Mouse (Mus musculus) liver, embryonic 15.5 days (tissue): ENCODE measurements around the gene Scml4. TPM values are rescaled to one million over a fixed set of nuclear protein-coding genes. Genes with fewer than 3 reads are reported as not detected.
A peak's percentile ranks its signal among the peaks of the same experiment; 100 is the strongest.

Experiments
- ATAC-seq: fragments of 200-750 bp; cut with Nextera tagmentation; 2 replicates; pipeline ENCODE4 v1.8.0; 2017; ENCODE audit warnings: moderate number of reproducible peaks, mild to moderate bottlenecking, moderate library complexity; ENCODE audit not compliant: insufficient read depth
- H3K27ac ChIP-seq: fragments of 300-500 bp; sonication (generic); replicated peaks from 2 replicates; pipeline ENCODE4 v1.5.1; 2015; ENCODE audit warnings: mild to moderate bottlenecking, inconsistent platforms
- H3K27me3 ChIP-seq: fragments of 300-500 bp; sonication (generic); 2 replicates; pipeline ENCODE4 v1.6.1; 2015; ENCODE audit warnings: mild to moderate bottlenecking, inconsistent platforms
- H3K36me3 ChIP-seq: fragments of 300-500 bp; sonication (generic); replicated peaks from 2 replicates; pipeline ENCODE4 v1.6.1; 2015; ENCODE audit warnings: moderate library complexity, mild to moderate bottlenecking, inconsistent platforms
- H3K4me1 ChIP-seq: fragments of 300-500 bp; sonication (generic); replicated peaks from 2 replicates; pipeline ENCODE4 v1.6.1; 2015; ENCODE audit warnings: inconsistent platforms
- H3K4me2 ChIP-seq: fragments of 300-500 bp; sonication (generic); 2 replicates; pipeline ENCODE4 v1.6.1; 2015; ENCODE audit warnings: moderate library complexity, mild to moderate bottlenecking, inconsistent platforms
- H3K4me3 ChIP-seq: fragments of 300-500 bp; sonication (generic); replicated peaks from 2 replicates; pipeline ENCODE4 v1.5.1; 2015; ENCODE audit warnings: mild to moderate bottlenecking, inconsistent platforms
- H3K9ac ChIP-seq: fragments of 300-500 bp; sonication (generic); 2 replicates; pipeline ENCODE4 v1.6.1; 2015; ENCODE audit warnings: moderate library complexity, mild to moderate bottlenecking, inconsistent platforms
- H3K9me3 ChIP-seq: fragments of 300-500 bp; sonication (generic); replicated peaks from 2 replicates; pipeline ENCODE4 v1.6.1; 2016; ENCODE audit warnings: inconsistent platforms
- WGBS: fragments of 180-500 bp; shearing (Covaris S2); methylation state at CpG from one replicate; pipeline ENCODE4 v1.1.7; 2015; ENCODE audit warnings: mixed read lengths; ENCODE audit not compliant: insufficient replicate concordance; 5-methylcytosine and 5-hydroxymethylcytosine counted together
- polyA plus RNA-seq: library from polyadenylated mRNA; unstranded; fragments of >200 nt; fragmentation: Nextera tagmentation; extraction: Ambion mirVana; gene quantifications from 2 replicates; pipeline ENCODE4 v1.2.1, GENCODE M21; 2015

The Scml4 gene
- polyA plus RNA-seq, 1 experiment from 2014 or later: 0.32 TPM

DNA sequence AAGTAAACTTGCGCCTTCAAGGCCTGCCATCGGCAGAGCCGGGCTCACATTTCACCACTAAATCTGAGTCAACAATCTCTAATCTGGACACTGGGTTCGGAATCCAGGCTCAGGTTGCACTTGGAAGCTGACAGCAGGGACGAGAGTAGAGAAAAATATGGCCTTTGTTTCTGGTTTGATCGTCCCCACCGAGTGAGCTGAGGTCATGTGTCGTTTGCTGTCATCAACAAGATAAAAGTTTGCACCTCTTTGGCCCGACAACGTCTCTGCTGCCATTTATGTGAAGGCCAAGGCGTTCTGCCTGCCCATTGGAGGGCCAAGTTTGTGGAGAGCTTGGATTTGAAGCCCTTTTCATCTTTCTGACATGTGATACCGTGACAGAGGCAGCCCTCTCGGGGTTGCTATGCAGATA lies 135.3 kb downstream of the Scml4 start:
- H3K27ac ChIP-seq: no peak overlapping the region
- H3K4me2 ChIP-seq: no peak overlapping the region
- no peaks in the 10 kb centered on the region for H3K36me3 ChIP-seq
- H3K9me3 ChIP-seq: no peaks in the 10 kb centered on the region
- 50% methylated on average over 13 of the region's 13 CpGs for WGBS
- no peaks in the 10 kb centered on the region for H3K4me1 ChIP-seq
- H3K4me3 ChIP-seq: no peak overlapping the region
- no peak overlapping the region for H3K9ac ChIP-seq
- no peak for ATAC-seq
- H3K27me3 ChIP-seq: peaks cover 36% of the 10 kb centered on the region

DNA sequence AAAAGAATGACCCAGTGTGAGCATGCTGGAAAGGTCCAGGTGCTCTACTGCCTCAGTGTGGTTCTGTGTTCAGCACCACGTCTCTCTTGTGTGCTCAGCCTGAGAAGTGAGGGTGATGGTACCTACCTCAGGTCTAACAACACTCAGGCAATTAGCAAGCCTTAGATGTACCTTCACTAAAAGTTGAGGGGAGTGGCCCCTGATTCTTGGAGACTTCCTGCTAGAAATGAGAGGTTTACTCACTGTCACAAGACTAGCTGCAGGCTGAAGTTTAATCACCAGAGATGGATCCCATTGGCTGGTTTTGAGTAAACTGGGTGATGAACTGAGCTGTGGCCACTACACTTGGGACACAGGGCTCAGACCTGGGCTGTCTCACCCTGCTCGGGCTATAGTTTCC lies 137.1 kb downstream of the Scml4 start:
- no peak for ATAC-seq
- H3K9me3 ChIP-seq: no peaks in the 10 kb centered on the region
- H3K36me3 ChIP-seq: no peaks in the 10 kb centered on the region
- H3K27ac ChIP-seq: no peak overlapping the region
- no peak overlapping the region for H3K4me2 ChIP-seq
- 57% methylated on average over 2 of the region's 2 CpGs for WGBS
- H3K4me3 ChIP-seq: no peak overlapping the region
- no peak overlapping the region for H3K9ac ChIP-seq
- H3K4me1 ChIP-seq: 0 out of 2 replicates have a peak, but pooled peaks cover 3% of the 10 kb centered on the region
- peaks cover 34% of the 10 kb centered on the region for H3K27me3 ChIP-seq

DNA sequence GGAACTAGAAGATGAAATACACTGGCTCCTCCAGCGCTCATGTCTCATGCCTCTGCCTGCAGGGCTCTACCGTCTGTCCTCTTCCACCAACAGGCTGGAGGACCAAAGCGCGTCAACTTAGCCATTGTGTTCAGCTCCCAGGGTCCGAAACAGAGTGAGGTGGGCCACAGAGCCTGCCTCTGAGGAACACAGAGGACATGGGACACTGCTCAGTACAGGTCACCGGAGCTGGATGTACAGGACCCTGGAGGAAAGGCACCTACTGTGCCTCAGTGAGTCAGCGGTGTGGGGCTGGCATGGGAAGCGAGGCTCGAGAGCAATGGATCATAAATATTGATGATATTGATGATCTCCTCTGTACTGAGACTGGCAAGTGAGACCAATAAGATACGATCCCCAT lies 139.2 kb downstream of the Scml4 start:
- Histone ChIP-seq H3K9me3 (no peaks in the 10 kb centered on the region), H3K27me3 (peaks cover 40% of the 10 kb centered on the region), H3K27ac (no peak overlapping the region), H3K9ac (no peak overlapping the region), H3K4me3 (no peak overlapping the region), H3K36me3 (no peaks in the 10 kb centered on the region), H3K4me1 (0 out of 2 replicates have a peak, but pooled peaks cover 4% of the 10 kb centered on the region), H3K4me2 (no peak overlapping the region)
- no peak for ATAC-seq
- 80% methylated on average over 10 of the region's 10 CpGs for WGBS

DNA sequence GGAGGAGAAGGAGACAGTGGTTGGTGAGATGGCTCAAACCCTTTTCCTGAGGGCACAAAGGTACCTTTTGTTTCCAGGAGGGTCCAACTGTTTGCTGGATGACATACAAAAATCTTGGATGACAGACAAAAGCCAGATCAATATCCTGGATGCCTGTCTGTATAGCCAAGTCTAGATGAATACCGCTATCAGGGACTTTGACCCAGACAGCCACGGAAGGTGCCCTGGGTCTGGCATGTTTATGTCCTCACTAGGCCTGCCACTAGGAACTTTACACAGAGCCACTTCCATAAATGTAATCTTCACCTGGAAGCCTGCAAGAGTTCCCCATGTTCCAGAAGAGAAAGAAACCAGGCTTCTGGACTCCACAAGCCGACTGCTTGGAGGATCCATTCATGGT lies 141.3 kb downstream of the Scml4 start:
- no peak overlapping the region for H3K4me3 ChIP-seq
- H3K36me3 ChIP-seq: no peaks in the 10 kb centered on the region
- no peak overlapping the region for H3K9ac ChIP-seq
- H3K27me3 ChIP-seq: peaks cover 32% of the 10 kb centered on the region
- no peak overlapping the region for H3K4me2 ChIP-seq
- H3K9me3 ChIP-seq: no peaks in the 10 kb centered on the region
- no peak for ATAC-seq
- 0 out of 2 replicates have a peak, but pooled peaks cover 4% of the 10 kb centered on the region for H3K4me1 ChIP-seq
- 61% methylated on average over 3 of the region's 3 CpGs for WGBS
- no peak overlapping the region for H3K27ac ChIP-seq

DNA sequence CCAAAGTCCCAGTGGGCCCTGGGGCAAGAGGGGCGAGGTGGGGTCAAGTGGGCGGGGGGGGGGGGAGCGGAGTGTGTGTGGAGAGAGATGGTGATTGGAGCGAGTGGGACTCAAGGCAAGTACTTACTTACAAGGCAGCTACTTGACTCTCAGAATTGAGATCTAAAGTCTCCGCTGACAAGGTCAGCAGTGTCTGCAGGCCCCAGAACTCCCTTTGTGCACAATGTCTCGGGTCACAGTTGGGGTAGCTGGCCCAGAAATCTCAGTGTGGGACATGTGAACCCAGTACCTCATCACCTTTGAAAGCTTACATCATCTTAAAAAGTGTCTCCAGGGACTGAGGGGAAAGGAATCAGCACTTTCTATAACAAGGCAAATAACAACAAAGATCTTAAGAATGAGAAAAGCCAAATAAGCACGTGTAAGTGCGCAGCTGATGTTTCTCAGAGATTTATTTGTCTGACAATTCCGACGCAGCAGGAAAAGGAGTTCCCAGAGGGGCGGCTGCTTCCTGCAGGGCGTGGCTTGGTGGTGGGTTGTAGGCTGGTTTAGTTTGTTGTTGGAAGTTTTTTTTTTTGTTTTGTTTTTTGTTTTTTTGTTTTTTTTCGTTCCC lies 142.0 kb downstream of the Scml4 start:
- Histone ChIP-seq H3K9me3 (no peaks in the 10 kb centered on the region), H3K9ac (no peak overlapping the region), H3K27me3 (peaks cover 32% of the 10 kb centered on the region), H3K36me3 (no peaks in the 10 kb centered on the region), H3K4me1 (0 out of 2 replicates have a peak, but pooled peaks cover 4% of the 10 kb centered on the region), H3K4me3 (peak overlapping the region; percentile 22; the same call in 1 of the 2 replicates), H3K4me2 (peak overlapping the region; percentile 60), H3K27ac (no peak overlapping the region)
- no peak for ATAC-seq
- 20% methylated on average over 13 of the region's 13 CpGs for WGBS

DNA sequence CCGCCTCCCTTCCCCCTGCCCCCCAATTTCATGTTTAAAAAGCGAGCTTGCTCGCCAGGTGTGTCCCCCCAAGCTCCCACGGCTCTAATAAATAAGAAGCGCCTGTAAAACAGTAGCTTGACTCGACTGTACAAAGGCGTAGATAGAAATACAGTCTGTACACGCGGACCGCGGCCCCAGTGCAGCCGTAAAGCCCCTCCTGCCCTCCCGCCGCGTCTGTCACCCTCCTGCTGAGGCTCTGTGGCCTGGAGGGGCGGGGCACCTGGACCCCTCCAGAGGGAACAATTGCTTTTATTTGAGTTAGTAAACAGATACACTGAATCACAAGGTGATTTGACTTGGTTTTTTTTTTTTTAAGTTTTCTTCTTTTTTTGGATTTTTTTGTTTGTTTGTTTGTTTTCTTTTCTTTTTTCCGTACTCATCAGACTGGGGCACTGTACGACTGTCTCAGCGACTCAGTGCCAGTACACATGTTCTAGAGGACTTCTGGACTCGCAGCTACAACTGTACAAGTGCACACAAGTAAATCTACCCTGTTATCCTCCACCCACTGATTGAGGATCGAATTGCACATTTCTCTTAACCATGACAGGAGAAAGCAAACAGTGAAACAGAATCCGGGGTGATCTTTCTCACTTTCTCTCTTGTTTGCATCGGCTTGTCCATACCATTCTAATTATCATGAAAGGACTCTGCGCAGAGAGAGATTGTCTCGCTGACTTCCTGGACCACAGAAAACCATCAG lies 142.7 kb downstream of the Scml4 start:
- Histone ChIP-seq H3K4me1 (0 out of 2 replicates have a peak, but pooled peaks cover 4% of the 10 kb centered on the region), H3K27ac (no peak overlapping the region), H3K4me3 (peak overlapping the region; percentile 22; the same call in 1 of the 2 replicates), H3K4me2 (peak overlapping the region; percentile 60), H3K9ac (no peak overlapping the region), H3K36me3 (no peaks in the 10 kb centered on the region), H3K27me3 (peaks cover 32% of the 10 kb centered on the region), H3K9me3 (no peaks in the 10 kb centered on the region)
- 9% methylated on average over 25 of the region's 25 CpGs for WGBS
- ATAC-seq: no peak

DNA sequence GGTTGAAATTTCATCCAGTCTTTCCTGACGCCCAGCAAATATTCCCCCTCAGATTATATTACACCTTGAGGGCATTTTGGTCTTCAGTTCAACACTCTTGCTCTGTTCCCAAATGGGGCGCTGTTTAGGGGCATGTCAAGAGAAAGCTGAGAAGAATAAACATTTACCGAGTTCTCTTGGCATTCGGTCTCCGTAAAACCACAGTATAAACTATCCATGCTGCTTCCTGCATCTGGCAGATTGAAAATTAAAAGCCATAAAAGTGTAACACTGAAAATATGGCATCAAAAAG lies 143.2 kb downstream of the Scml4 start:
- Histone ChIP-seq H3K27me3 (peaks cover 35% of the 10 kb centered on the region), H3K4me2 (peak overlapping the region; percentile 60; the same call in 1 of the 2 replicates), H3K4me3 (no peak overlapping the region), H3K4me1 (0 out of 2 replicates have a peak, but pooled peaks cover 4% of the 10 kb centered on the region), H3K9ac (no peak overlapping the region), H3K9me3 (no peaks in the 10 kb centered on the region), H3K36me3 (no peaks in the 10 kb centered on the region), H3K27ac (no peak overlapping the region)
- ATAC-seq: no peak
- 46% methylated on average over 5 of the region's 5 CpGs for WGBS

DNA sequence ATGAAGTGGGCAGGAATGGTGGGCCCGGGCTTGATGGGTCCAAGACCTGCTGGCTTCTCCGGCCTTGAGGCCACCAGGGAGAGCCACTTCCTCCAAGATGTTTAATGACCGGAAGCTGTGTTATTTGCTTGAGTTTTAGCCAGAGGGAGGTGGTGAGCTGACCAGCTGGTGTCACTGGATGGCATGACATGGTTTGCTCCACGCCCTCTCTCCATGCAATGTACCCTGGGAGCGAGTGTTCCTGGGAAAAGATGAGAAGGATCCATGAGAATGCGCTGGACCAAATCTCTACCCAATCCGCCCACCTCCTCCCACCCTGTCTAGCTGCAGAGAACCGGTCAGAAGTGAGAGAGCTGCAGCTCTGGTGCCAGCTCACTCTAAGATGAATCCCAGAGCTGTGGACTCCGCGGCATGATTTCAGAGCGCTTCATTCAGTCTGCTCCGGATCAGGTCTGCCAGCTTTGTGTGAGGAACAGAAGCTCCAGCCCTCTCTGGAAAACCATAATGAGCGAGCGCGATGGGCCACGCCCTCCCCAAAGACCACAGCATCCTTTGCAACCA lies 144.1 kb downstream of the Scml4 start:
- 67% methylated on average over 16 of the region's 16 CpGs for WGBS
- no peak overlapping the region for H3K9ac ChIP-seq
- H3K27ac ChIP-seq: no peak overlapping the region
- peaks cover 37% of the 10 kb centered on the region for H3K27me3 ChIP-seq
- no peaks in the 10 kb centered on the region for H3K9me3 ChIP-seq
- ATAC-seq: no peak
- no peak overlapping the region for H3K4me3 ChIP-seq
- 0 out of 2 replicates have a peak, but pooled peaks cover 4% of the 10 kb centered on the region for H3K4me1 ChIP-seq
- H3K36me3 ChIP-seq: no peaks in the 10 kb centered on the region
- H3K4me2 ChIP-seq: no peak overlapping the region

DNA sequence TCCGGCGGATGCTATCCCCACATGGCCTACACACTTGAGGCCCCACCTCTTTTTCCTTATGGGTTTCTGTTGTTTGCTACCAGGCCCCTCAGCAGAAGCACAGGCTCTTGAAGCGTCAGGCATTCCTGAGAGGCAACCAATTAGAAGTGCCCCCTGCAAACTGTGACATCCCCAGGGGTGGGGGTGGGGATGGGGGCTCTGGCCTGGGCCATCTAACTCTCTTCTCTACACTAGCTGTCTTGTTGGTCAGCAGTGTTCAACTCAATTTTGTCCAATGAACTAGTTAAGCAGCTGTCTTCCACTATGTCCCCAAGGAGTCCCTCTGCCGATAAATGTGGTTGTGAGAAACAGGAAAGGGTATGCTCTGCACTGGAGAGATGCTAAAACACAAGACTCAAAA lies 144.9 kb downstream of the Scml4 start:
- Histone ChIP-seq H3K27me3 (peaks cover 37% of the 10 kb centered on the region), H3K9me3 (no peaks in the 10 kb centered on the region), H3K4me3 (no peak overlapping the region), H3K27ac (no peak overlapping the region), H3K4me1 (0 out of 2 replicates have a peak, but pooled peaks cover 4% of the 10 kb centered on the region), H3K9ac (no peak overlapping the region), H3K36me3 (no peaks in the 10 kb centered on the region), H3K4me2 (no peak overlapping the region)
- 52% methylated on average over 4 of the region's 4 CpGs for WGBS
- ATAC-seq: no peak

DNA sequence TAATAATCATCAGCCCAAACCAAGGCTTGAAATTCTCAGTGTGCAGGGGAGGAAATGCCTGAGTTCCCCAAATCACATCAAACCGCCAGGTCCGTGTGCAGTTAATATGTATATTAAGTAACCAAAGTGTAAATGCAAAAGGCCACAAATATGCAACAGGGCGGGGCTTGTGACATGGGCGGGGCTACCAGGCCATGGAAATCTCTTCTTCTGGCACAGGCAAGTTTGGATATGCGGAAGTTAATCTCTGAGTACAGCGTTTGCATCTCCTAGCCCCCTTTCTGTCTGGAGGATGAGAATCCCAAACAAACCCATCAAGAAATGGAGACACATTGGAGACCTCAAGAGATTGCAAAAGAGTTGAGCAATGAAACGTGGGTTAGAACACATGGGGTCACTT lies 145.5 kb downstream of the Scml4 start:
- H3K27me3 ChIP-seq: peaks cover 37% of the 10 kb centered on the region
- 0 out of 2 replicates have a peak, but pooled peaks cover 4% of the 10 kb centered on the region for H3K4me1 ChIP-seq
- H3K4me3 ChIP-seq: no peak overlapping the region
- H3K4me2 ChIP-seq: no peak overlapping the region
- no peak overlapping the region for H3K27ac ChIP-seq
- no peak overlapping the region for H3K9ac ChIP-seq
- ATAC-seq: no peak
- 57% methylated on average over 7 of the region's 7 CpGs for WGBS
- no peaks in the 10 kb centered on the region for H3K36me3 ChIP-seq
- no peaks in the 10 kb centered on the region for H3K9me3 ChIP-seq

DNA sequence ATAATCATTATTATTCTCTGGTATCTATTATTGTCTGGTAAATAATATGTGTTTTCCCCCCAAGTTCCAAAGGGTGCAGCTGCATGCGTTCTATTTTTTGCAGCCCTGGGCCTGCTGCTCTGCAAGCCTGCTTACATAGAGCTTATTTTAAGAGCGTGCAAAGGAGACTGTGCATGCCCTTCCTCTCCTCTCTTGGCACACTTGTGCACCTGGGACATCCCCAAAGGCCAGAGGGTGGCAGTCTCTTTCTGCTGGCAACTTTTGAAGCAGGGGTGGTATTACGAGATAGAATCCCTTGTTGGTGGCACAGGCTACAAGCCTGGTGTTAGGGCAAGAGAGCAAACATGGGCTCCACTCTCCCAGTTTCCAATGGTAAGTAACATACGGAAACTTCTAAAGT lies 146.4 kb downstream of the Scml4 start:
- WGBS: 61% methylated on average over 4 of the region's 4 CpGs
- H3K9ac ChIP-seq: no peak overlapping the region

More for the DNA sequence above, 146.4 kb downstream of the Scml4 start:
- ATAC-seq: no peak
- Histone ChIP-seq H3K9me3 (no peaks in the 10 kb centered on the region), H3K4me3 (no peak overlapping the region), H3K27me3 (peaks cover 36% of the 10 kb centered on the region), H3K27ac (no peak overlapping the region), H3K4me2 (no peak overlapping the region), H3K4me1 (0 out of 2 replicates have a peak, but pooled peaks cover 4% of the 10 kb centered on the region), H3K36me3 (no peaks in the 10 kb centered on the region)
